7 mouse cellular contexts compared by ENCODE assay signal in genomic region chr12:86824860-86825583, GRCm38 (mm10). TPM values are rescaled to one million over a fixed set of nuclear protein-coding genes. Genes with fewer than 3 reads are reported as not detected.
DNase-seq lines count a peak whose midpoint lies in the region; ATAC-seq lines count a peak whose summit lies in the region.

No protein-coding gene starts in this region.

- no peaks in the 10 kb centered on the region for H3K9me3 ChIP-seq in intestine, embryonic 15.5 days
- H3K9me3 ChIP-seq in limb, embryonic 13.5 days = no peaks in the 10 kb centered on the region
- no peaks in the 10 kb centered on the region for H3K9me3 ChIP-seq in midbrain, embryonic 13.5 days

- H3K4me1 ChIP-seq in intestine, embryonic 15.5 days (replicated peaks) = peaks cover 37% of the 10 kb centered on the region
- peaks cover 62% of the 10 kb centered on the region for H3K4me1 ChIP-seq in limb, embryonic 13.5 days
- H3K4me1 ChIP-seq in midbrain, embryonic 13.5 days (replicated peaks) = peaks cover 73% of the 10 kb centered on the region

- 17% methylated on average over 14 of the region's 14 CpGs for WGBS in intestine, embryonic 15.5 days
- WGBS in limb, embryonic 13.5 days = 11% methylated on average over 14 of the region's 14 CpGs
- WGBS in midbrain, embryonic 13.5 days = 6% methylated on average over 14 of the region's 14 CpGs

- H3K27me3 ChIP-seq in intestine, embryonic 15.5 days (replicated peaks) = no peaks in the 10 kb centered on the region
- no peaks in the 10 kb centered on the region for H3K27me3 ChIP-seq in limb, embryonic 13.5 days
- H3K27me3 ChIP-seq in midbrain, embryonic 13.5 days = no peaks in the 10 kb centered on the region

- H3K27ac ChIP-seq in intestine, embryonic 15.5 days = peak overlapping the region; percentile 95
- peak overlapping the region; percentile 98 for H3K27ac ChIP-seq in limb, embryonic 13.5 days
- H3K27ac ChIP-seq in midbrain, embryonic 13.5 days = peak overlapping the region; percentile 98

- H3K36me3 ChIP-seq in intestine, embryonic 15.5 days = no peaks in the 10 kb centered on the region
- no peaks in the 10 kb centered on the region for H3K36me3 ChIP-seq in limb, embryonic 13.5 days
- no peaks in the 10 kb centered on the region for H3K36me3 ChIP-seq in midbrain, embryonic 13.5 days

- peak; percentile 75 for ATAC-seq in intestine, embryonic 15.5 days
- peak; percentile 28 for ATAC-seq in limb, embryonic 13.5 days (ENCODE audit: low FRiP score, low read depth)
- peak; percentile 38 for ATAC-seq in midbrain, embryonic 13.5 days

- peak overlapping the region; percentile 55 for H3K4me2 ChIP-seq in intestine, embryonic 15.5 days (replicated peaks)
- peak overlapping the region; percentile 60 for H3K4me2 ChIP-seq in limb, embryonic 13.5 days (replicated peaks)
- peak overlapping the region; percentile 47 for H3K4me2 ChIP-seq in midbrain, embryonic 13.5 days (replicated peaks)

- H3K4me3 ChIP-seq in intestine, embryonic 15.5 days (replicated peaks) = no peak overlapping the region
- H3K4me3 ChIP-seq in limb, embryonic 13.5 days = 0 out of 2 replicates have a peak overlapping the region, but pooled peaks have one; percentile 5
- H3K4me3 ChIP-seq in midbrain, embryonic 13.5 days (replicated peaks) = no peak overlapping the region

- DNase-seq in adrenal gland, adult 18-20 months (ENCODE audit: low spot score in 2 of 2) = peak; percentile 74 to 78
- peak; percentile 74 for DNase-seq in embryo, embryonic 10.5 days (ENCODE audit: low spot score)
- DNase-seq in gastrocnemius, postnatal 4 days (ENCODE audit: low spot score in 2 of 2) = peak; percentile 73 to 86
- DNase-seq in spleen, adult 12 weeks (ENCODE audit: low spot score) = peak; percentile 83

- no peak overlapping the region for H3K9ac ChIP-seq in intestine, embryonic 15.5 days
- H3K9ac ChIP-seq in limb, embryonic 13.5 days = peak overlapping the region; percentile 13; the same call in 1 of the 2 replicates
- peak overlapping the region; percentile 48; the same call in 1 of the 2 replicates for H3K9ac ChIP-seq in midbrain, embryonic 13.5 days (replicated peaks)

RNA-seq across cellular contexts. Expression of gene Irf2bpl, which starts 59.6 kb away (rescaled TPM):
- total RNA-seq in adrenal gland, adult 18-20 months (2021) = 10 to 100 TPM; 61.0 to 61.4 TPM
- total RNA-seq in gastrocnemius, postnatal 4 days (2021) = 10 to 100 TPM; 43.2 to 44.8 TPM
- 19.6 and 22.4 TPM in 2 replicates for polyA plus RNA-seq in intestine, embryonic 15.5 days (2015; fragmentation: Nextera tagmentation; extraction: Ambion mirVana)
- polyA plus RNA-seq in limb, embryonic 13.5 days (2015; fragmentation: Nextera tagmentation; extraction: Ambion mirVana) = 39.2 and 41.2 TPM in 2 replicates
- 65.3 and 75.5 TPM in 2 replicates for polyA plus RNA-seq in midbrain, embryonic 13.5 days (2015; fragmentation: Nextera tagmentation; extraction: Ambion mirVana)
